Mouse (Mus musculus): Measurements from ENCODE around the gene Svip. TPM values are rescaled to one million over a fixed set of nuclear protein-coding genes. Genes with fewer than 3 reads are reported as not detected.

The Svip gene
- polyA plus RNA-seq (2016; fragmentation: Nextera tagmentation; extraction: Ambion mirVana): 23.5 and 24.3 TPM in 2 replicates

DNA sequence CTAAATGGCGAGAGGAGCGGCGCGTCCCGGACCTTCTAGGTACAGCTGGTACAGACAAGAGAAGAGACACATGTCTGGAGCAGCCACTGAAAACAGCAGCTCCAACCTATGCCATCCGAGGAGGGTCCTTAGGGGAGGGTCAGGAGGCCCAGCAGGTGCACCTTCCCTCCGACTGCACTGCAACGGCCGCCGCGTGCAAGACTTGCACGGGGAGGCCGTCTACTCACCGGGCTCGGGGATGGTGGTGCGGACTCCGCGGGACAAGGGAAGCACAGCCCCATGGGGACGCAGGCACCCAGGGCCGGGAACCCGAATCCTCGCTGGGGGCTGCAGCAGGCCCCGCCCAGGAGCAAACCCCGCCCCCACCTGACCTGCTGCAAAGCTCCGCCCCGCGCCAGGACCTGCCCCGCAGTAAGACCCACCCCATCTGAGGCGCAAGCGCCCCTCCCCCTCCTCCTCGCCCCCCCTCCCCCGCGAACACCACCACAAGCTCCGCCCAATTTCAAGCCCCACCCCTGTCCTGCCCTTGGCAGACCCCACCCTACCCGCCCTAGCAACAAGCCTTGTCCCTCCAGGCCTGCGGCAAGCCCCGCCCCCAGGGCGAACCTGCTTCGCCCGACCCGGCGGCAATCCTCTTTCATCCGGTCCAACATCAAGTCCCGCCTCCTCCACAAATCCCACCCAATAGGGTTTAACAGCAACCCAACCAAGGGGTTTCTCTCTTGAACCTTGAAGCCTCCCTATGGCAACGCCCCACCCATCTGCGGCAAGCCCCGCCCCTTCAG is at the start of gene Svip:
Svip (minus strand) TSS at position 508 of the 785 bp plus-strand sequence.
- H3K27ac ChIP-seq: peak within 1 kb of the TSS; percentile 10; the same call in 1 of the 2 replicates
- peak within 1 kb of the TSS; percentile 61 for H3K4me3 ChIP-seq
- peak; percentile 97 for ATAC-seq (ENCODE audit: low FRiP score, low read depth)
- no peaks in the 10 kb centered on the region for H3K36me3 ChIP-seq
- peak within 1 kb of the TSS; percentile 59 for H3K9ac ChIP-seq
- no peaks in the 10 kb centered on the region for H3K4me1 ChIP-seq
- 1% methylated on average over 45 of the region's 47 CpGs for WGBS
- no peaks in the 10 kb centered on the region for H3K9me3 ChIP-seq
- H3K4me2 ChIP-seq (replicated peaks): peak within 1 kb of the TSS; percentile 75
- H3K27me3 ChIP-seq (replicated peaks): no peaks in the 10 kb centered on the region

GRCm38 (mm10) chr7:52037600-52038582 is 32.1 kb upstream of the Svip start:
- Histone ChIP-seq H3K4me1 (no peaks in the 10 kb centered on the region), H3K4me3 (no peak overlapping the region), H3K36me3 (no peaks in the 10 kb centered on the region), H3K9me3 (no peaks in the 10 kb centered on the region), H3K27ac (no peak overlapping the region), H3K4me2 (replicated peaks) (no peak overlapping the region), H3K9ac (no peak overlapping the region), H3K27me3 (replicated peaks) (no peaks in the 10 kb centered on the region)
- ATAC-seq (ENCODE audit: low FRiP score, low read depth): peak; percentile 33; the same call in 1 of the 2 replicates
- WGBS: 51% methylated on average over 8 of the region's 8 CpGs

- WGBS: 93% methylated on average over 5 of the region's 5 CpGs
Observed at GRCm38 (mm10) chr7:52024050-52024626, 18.3 kb upstream of the Svip start.

DNA sequence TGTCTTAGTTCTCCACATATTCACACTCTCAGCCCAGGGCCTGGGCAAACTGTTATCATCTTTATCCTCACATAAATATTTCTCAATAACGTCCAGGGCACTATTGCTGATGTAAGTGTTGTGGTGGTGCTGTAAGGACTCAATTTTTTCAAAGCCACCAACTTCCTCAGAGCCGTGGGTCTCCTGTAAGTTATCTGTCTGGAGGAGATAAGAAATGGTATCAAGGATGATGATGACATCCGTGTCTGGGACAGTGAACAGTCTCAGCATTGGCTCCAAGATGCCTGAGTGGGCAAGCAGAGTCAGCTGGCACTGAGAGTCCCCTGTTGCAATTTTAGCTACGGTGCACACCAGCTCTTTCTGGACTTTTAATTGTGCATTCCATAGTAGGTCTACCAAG is 16.2 kb upstream of the Svip start:
- Histone ChIP-seq H3K4me2 (replicated peaks) (no peak overlapping the region), H3K36me3 (no peaks in the 10 kb centered on the region), H3K4me1 (no peaks in the 10 kb centered on the region), H3K9ac (no peak overlapping the region), H3K4me3 (no peak overlapping the region), H3K27me3 (replicated peaks) (no peaks in the 10 kb centered on the region), H3K27ac (no peak overlapping the region), H3K9me3 (no peaks in the 10 kb centered on the region)
- 93% methylated on average over 4 of the region's 4 CpGs for WGBS
- ATAC-seq (ENCODE audit: low FRiP score, low read depth): no peak

More at GRCm38 (mm10) chr7:52024050-52024626, 18.3 kb upstream of the Svip start:
- ATAC-seq (ENCODE audit: low FRiP score, low read depth): no peak
- Histone ChIP-seq H3K27me3 (replicated peaks) (no peaks in the 10 kb centered on the region), H3K27ac (no peak overlapping the region), H3K4me2 (replicated peaks) (no peak overlapping the region), H3K9ac (no peak overlapping the region), H3K9me3 (no peaks in the 10 kb centered on the region), H3K4me3 (no peak overlapping the region), H3K4me1 (no peaks in the 10 kb centered on the region), H3K36me3 (no peaks in the 10 kb centered on the region)

DNA sequence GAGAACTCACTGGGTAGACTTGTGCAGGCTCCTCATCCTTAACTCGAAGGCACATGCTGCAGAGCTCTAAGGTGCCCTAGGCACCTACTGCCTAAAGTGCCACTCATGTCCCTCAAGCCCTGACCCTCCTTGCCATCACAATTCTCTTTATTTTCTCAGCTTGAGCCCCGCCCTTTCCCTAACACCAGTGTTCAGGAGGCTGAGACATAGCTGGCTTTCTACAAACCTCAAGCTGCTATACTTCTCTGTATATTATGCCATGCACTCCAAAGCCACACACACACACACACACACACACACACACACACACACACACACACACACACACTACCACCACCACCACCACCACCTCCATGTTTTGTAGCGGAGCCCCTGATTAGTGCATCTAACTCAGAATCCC is 9.8 kb upstream of the Svip start, which contains the start of gene 1700015G11Rik:
1700015G11Rik (minus strand) TSS at position 101 of the 400 bp plus-strand sequence.
- Histone ChIP-seq H3K4me2 (replicated peaks) (no peak within 1 kb of the TSS), H3K27ac (no peak within 1 kb of the TSS), H3K27me3 (replicated peaks) (no peaks in the 10 kb centered on the region), H3K4me1 (no peaks in the 10 kb centered on the region), H3K9ac (no peak within 1 kb of the TSS), H3K9me3 (no peaks in the 10 kb centered on the region), H3K4me3 (no peak within 1 kb of the TSS), H3K36me3 (no peaks in the 10 kb centered on the region)
- no peak for ATAC-seq (ENCODE audit: low FRiP score, low read depth)
- WGBS: 89% methylated on average over 3 of the region's 3 CpGs

- Histone ChIP-seq H3K27me3 (replicated peaks) (no peaks in the 10 kb centered on the region), H3K4me2 (replicated peaks) (no peak overlapping the region), H3K4me3 (no peak overlapping the region), H3K9me3 (no peaks in the 10 kb centered on the region), H3K4me1 (no peaks in the 10 kb centered on the region), H3K27ac (no peak overlapping the region), H3K36me3 (no peaks in the 10 kb centered on the region), H3K9ac (no peak overlapping the region)
- WGBS: 97% methylated on average over 1 of the region's 1 CpGs
- ATAC-seq (ENCODE audit: low FRiP score, low read depth): no peak
Observed at GRCm38 (mm10) chr7:52015180-52015579, 9.4 kb upstream of the Svip start.

DNA sequence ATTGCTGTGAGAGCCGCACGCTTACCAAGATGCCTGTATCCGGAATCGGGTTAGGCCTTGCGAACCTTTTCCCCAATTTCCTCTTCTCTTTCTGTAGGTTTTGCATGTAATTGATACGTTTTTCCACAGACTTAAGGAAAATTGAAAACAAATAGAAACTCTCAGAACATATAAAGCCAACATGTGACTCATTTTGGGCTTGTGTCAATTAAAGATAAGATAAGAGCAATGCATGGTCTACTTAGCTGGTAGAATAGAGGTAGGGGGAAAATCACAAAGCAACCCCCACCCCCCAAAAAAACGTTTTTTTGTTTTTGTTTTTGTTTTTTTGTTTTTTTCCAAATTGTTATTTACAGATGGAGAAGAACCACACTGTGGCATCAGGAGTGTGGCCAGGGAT is 7.6 kb upstream of the Svip start:
- no peaks in the 10 kb centered on the region for H3K4me1 ChIP-seq
- no peak overlapping the region for H3K27ac ChIP-seq
- no peak for ATAC-seq (ENCODE audit: low FRiP score, low read depth)
- H3K4me2 ChIP-seq (replicated peaks): no peak overlapping the region
- no peak overlapping the region for H3K9ac ChIP-seq
- H3K9me3 ChIP-seq: no peaks in the 10 kb centered on the region
- WGBS: 80% methylated on average over 7 of the region's 7 CpGs
- no peak overlapping the region for H3K4me3 ChIP-seq
- H3K27me3 ChIP-seq (replicated peaks): no peaks in the 10 kb centered on the region
- no peaks in the 10 kb centered on the region for H3K36me3 ChIP-seq

- Histone ChIP-seq H3K36me3 (no peaks in the 10 kb centered on the region), H3K4me1 (no peaks in the 10 kb centered on the region), H3K9me3 (no peaks in the 10 kb centered on the region), H3K4me2 (replicated peaks) (no peak overlapping the region), H3K4me3 (no peak overlapping the region), H3K9ac (no peak overlapping the region), H3K27ac (no peak overlapping the region), H3K27me3 (replicated peaks) (no peaks in the 10 kb centered on the region)
- ATAC-seq (ENCODE audit: low FRiP score, low read depth): no peak
- WGBS: 92% methylated on average over 2 of the region's 2 CpGs
Observed at GRCm38 (mm10) chr7:52007138-52007537, 1.3 kb upstream of the Svip start.

- Histone ChIP-seq H3K4me2 (replicated peaks) (peak overlapping the region; percentile 75), H3K4me3 (peak overlapping the region; percentile 61), H3K9ac (no peak overlapping the region), H3K27ac (no peak overlapping the region), H3K36me3 (no peaks in the 10 kb centered on the region), H3K27me3 (replicated peaks) (no peaks in the 10 kb centered on the region), H3K4me1 (no peaks in the 10 kb centered on the region), H3K9me3 (no peaks in the 10 kb centered on the region)
- peak; percentile 84 for ATAC-seq (ENCODE audit: low FRiP score, low read depth)
- WGBS: under 1% methylated on average over 9 of the region's 9 CpGs
Observed at GRCm38 (mm10) chr7:52006296-52006630, 445 bp upstream of the Svip start.

- Histone ChIP-seq H3K27ac (no peak overlapping the region), H3K4me2 (replicated peaks) (no peak overlapping the region), H3K9ac (no peak overlapping the region), H3K4me3 (no peak overlapping the region), H3K4me1 (no peaks in the 10 kb centered on the region), H3K9me3 (no peaks in the 10 kb centered on the region), H3K27me3 (replicated peaks) (no peaks in the 10 kb centered on the region), H3K36me3 (no peaks in the 10 kb centered on the region)
- WGBS: 89% methylated on average over 3 of the region's 3 CpGs
- no peak for ATAC-seq (ENCODE audit: low FRiP score, low read depth)
Observed at GRCm38 (mm10) chr7:51991020-51991419, 14.8 kb downstream of the Svip start.

DNA sequence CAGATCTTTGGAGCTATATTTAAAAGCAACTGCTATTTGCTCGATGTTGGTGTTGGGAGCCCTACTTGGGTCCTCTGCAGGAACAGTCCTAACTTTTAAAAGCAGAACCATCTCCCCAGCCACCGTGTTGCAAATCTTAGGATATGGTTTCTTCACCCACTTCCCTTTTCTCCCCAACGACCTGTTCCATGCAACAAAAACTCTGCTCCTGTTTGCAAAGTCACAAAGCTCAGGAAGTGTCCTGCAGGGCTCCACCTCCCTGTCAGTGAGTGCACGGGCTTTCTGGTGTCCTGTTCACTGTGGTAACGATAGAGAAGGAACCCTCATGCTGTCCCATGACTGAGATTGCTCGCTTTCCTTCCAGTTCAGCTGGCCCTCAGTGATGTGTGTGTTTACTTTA is 18.9 kb downstream of the Svip start:
- Histone ChIP-seq H3K4me2 (replicated peaks) (no peak overlapping the region), H3K27me3 (replicated peaks) (no peaks in the 10 kb centered on the region)
- WGBS: 74% methylated on average over 6 of the region's 6 CpGs

GRCm38 (mm10) chr7:51985763-51986162 is 20.1 kb downstream of the Svip start:
- Histone ChIP-seq H3K9me3 (no peaks in the 10 kb centered on the region), H3K9ac (no peak overlapping the region), H3K27ac (no peak overlapping the region), H3K36me3 (no peaks in the 10 kb centered on the region), H3K4me3 (no peak overlapping the region), H3K4me1 (peaks cover 5% of the 10 kb centered on the region; the same call in 1 of the 2 replicates), H3K4me2 (replicated peaks) (no peak overlapping the region), H3K27me3 (replicated peaks) (no peaks in the 10 kb centered on the region)
- no peak for ATAC-seq (ENCODE audit: low FRiP score, low read depth)
- WGBS: 78% methylated on average over 6 of the region's 6 CpGs

More for the DNA sequence above, 18.9 kb downstream of the Svip start:
- Histone ChIP-seq H3K9me3 (no peaks in the 10 kb centered on the region), H3K4me1 (peaks cover 5% of the 10 kb centered on the region; the same call in 1 of the 2 replicates), H3K27ac (no peak overlapping the region), H3K9ac (no peak overlapping the region), H3K4me3 (no peak overlapping the region), H3K36me3 (no peaks in the 10 kb centered on the region)
- no peak for ATAC-seq (ENCODE audit: low FRiP score, low read depth)
